8 mouse cellular contexts compared by ENCODE assay signal in the genomic region with DNA sequence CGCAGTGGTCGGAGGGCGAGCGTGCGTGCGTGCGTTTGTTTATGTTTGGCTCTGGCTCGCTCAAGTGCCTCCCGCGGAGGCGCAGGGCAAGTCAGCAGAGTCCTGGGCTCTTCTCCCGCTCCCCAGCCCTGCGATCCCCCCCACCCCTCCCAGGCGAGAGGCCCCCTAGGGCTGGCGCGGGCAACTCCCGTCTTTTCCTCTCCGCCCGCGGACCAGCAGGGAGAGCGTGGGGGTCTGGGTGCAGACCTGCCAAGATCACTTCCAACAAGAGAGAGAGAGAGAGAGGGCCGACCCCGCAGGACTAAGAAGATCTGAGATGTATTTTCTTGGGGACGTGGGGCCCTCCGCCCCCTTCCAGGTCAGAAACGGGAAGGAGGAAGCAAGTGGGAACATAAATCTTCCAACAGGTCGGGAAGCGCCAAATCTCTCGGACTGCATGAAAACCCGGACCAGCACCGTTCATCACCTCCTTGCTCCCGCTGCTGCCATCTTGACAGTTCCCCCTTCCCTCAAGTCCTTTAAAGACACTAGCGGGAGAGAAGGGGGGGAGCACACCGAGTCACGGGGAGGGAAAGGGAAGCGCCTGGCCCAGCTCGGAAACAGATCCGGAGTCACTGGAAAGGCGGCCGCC. TPM values are rescaled to one million over a fixed set of nuclear protein-coding genes. Genes with fewer than 3 reads are reported as not detected.
A peak's percentile ranks its signal among the peaks of the same experiment; 100 is the strongest.
DNase-seq lines count a peak whose midpoint lies in the region; ATAC-seq and TF ChIP-seq lines count a peak whose summit lies in the region.

No protein-coding gene starts in this region.

- peak overlapping the region; percentile 90 for H3K4me2 ChIP-seq in kidney, embryonic 14.5 days (replicated peaks; ENCODE audit: low read depth, low read length)
- peak overlapping the region; percentile 82 for H3K4me2 ChIP-seq in hindbrain, embryonic 16.5 days (ENCODE audit: low read length)
- peak overlapping the region; percentile 99 for H3K4me2 ChIP-seq in stomach, postnatal 0 days (replicated peaks; ENCODE audit: low read depth)

- H3K4me1 ChIP-seq in kidney, embryonic 14.5 days (ENCODE audit: control insufficient read depth, insufficient read depth, low read length), result peaks cover 25% of the 10 kb centered on the region
- H3K4me1 ChIP-seq in ES-Bruce4 (ENCODE audit: control insufficient read depth, insufficient read depth, low read length), result no peaks in the 10 kb centered on the region
- H3K4me1 ChIP-seq in hindbrain, embryonic 16.5 days (ENCODE audit: control insufficient read depth, insufficient read depth, low read depth, low read length), result peaks cover 27% of the 10 kb centered on the region
- peaks cover 11% of the 10 kb centered on the region for H3K4me1 ChIP-seq in stomach, postnatal 0 days (replicated peaks; ENCODE audit: control insufficient read depth, insufficient read depth)

- DNase-seq in kidney, adult 11 months, result no peak
- peak; percentile 81 for DNase-seq in embryo, embryonic 10.5 days (ENCODE audit: low spot score)
- DNase-seq in stomach, postnatal 0 days (ENCODE audit: low spot score), result no peak
- DNase-seq in urinary bladder, postnatal 10 days (ENCODE audit: low spot score), result no peak

- no peaks in the 10 kb centered on the region for H3K9me3 ChIP-seq in kidney, embryonic 14.5 days (ENCODE audit: control insufficient read depth, low read length)
- no peaks in the 10 kb centered on the region for H3K9me3 ChIP-seq in ES-Bruce4 (replicated peaks; ENCODE audit: control insufficient read depth, insufficient read depth, low read length, poor library complexity, severe bottlenecking)
- H3K9me3 ChIP-seq in hindbrain, embryonic 16.5 days (ENCODE audit: control insufficient read depth, low read length), result no peaks in the 10 kb centered on the region
- H3K9me3 ChIP-seq in stomach, postnatal 0 days (ENCODE audit: control insufficient read depth, low read length), result no peaks in the 10 kb centered on the region

- H3K9ac ChIP-seq in kidney, embryonic 14.5 days (ENCODE audit: low read depth, low read length), result peak overlapping the region; percentile 85
- H3K9ac ChIP-seq in ES-Bruce4 (ENCODE audit: low read depth, poor library complexity, severe bottlenecking), result peak overlapping the region; percentile 93
- peak overlapping the region; percentile 88 for H3K9ac ChIP-seq in hindbrain, embryonic 16.5 days (ENCODE audit: low read depth, low read length)
- peak overlapping the region; percentile 87 for H3K9ac ChIP-seq in stomach, postnatal 0 days (ENCODE audit: low read length)

- TF ChIP-seq EP300 in ES-Bruce4 (IDR thresholded peaks at IDR 0.05; ENCODE audit: insufficient read depth, low read depth, low read length), result no peak
- TF ChIP-seq EP300 in stomach, postnatal 0 days (optimal IDR thresholded peaks at IDR 0.05), result no peak

- peaks cover 3% of the 10 kb centered on the region; the same call in 1 of the 2 replicates for H3K36me3 ChIP-seq in kidney, embryonic 14.5 days (ENCODE audit: control insufficient read depth, insufficient read depth, low read length)
- H3K36me3 ChIP-seq in ES-Bruce4 (ENCODE audit: control insufficient read depth, insufficient read depth, low read length, poor library complexity, severe bottlenecking), result peaks cover 4% of the 10 kb centered on the region; the same call in 1 of the 2 replicates
- no peaks in the 10 kb centered on the region for H3K36me3 ChIP-seq in hindbrain, embryonic 16.5 days (ENCODE audit: control insufficient read depth, insufficient read depth, low read length)
- H3K36me3 ChIP-seq in stomach, postnatal 0 days (ENCODE audit: control insufficient read depth, insufficient read depth, low read length), result 0 out of 2 replicates have a peak, but pooled peaks cover 3% of the 10 kb centered on the region

- 0% methylated on average over 34 of the region's 40 CpGs for WGBS in kidney, embryonic 14.5 days
- 1% methylated on average over 26 of the region's 40 CpGs for WGBS in hindbrain, embryonic 16.5 days
- under 1% methylated on average over 39 of the region's 40 CpGs for WGBS in stomach, postnatal 0 days

- TF ChIP-seq POLR2A in ES-Bruce4 (IDR thresholded peaks at IDR 0.05; ENCODE audit: insufficient read depth, low read length), result no peak

- TF ChIP-seq CTCF in ES-Bruce4 (IDR thresholded peaks at IDR 0.05; ENCODE audit: low read depth, low read length), result no peak
- peak; percentile 24 for TF ChIP-seq CTCF in stomach, postnatal 0 days (IDR thresholded peaks at IDR 0.05; ENCODE audit: low read depth)

- H3K4me3 ChIP-seq in kidney, embryonic 14.5 days (ENCODE audit: low read length), result peak overlapping the region; percentile 74
- H3K4me3 ChIP-seq in ES-Bruce4 (ENCODE audit: low read depth, low read length), result peak overlapping the region; percentile 79
- peak overlapping the region; percentile 91 for H3K4me3 ChIP-seq in hindbrain, embryonic 16.5 days (ENCODE audit: low read length)
- peak overlapping the region; percentile 81 for H3K4me3 ChIP-seq in stomach, postnatal 0 days (ENCODE audit: low read depth, low read length)

- ATAC-seq in kidney, embryonic 14.5 days (ENCODE audit: low FRiP score, low TSS enrichment), result peak; percentile 1; the same call in 1 of the 2 replicates
- ATAC-seq in hindbrain, embryonic 16.5 days, result peak; percentile 3
- ATAC-seq in megakaryocyte, adult 5-6 weeks (ENCODE audit: poor library complexity, severe bottlenecking), result peak; percentile 1
- ATAC-seq in stomach, postnatal 0 days (ENCODE audit: low FRiP score, low TSS enrichment), result peak; percentile 0; the same call in 1 of the 2 replicates

- peak overlapping the region; percentile 98 for H3K27ac ChIP-seq in kidney, embryonic 14.5 days (ENCODE audit: low read depth, low read length)
- H3K27ac ChIP-seq in ES-Bruce4 (ENCODE audit: insufficient read depth, low read length), result no peak overlapping the region
- peak overlapping the region; percentile 98 for H3K27ac ChIP-seq in hindbrain, embryonic 16.5 days (ENCODE audit: low read depth, low read length)
- peak overlapping the region; percentile 99 for H3K27ac ChIP-seq in stomach, postnatal 0 days (replicated peaks)

- H3K27me3 ChIP-seq in kidney, embryonic 14.5 days (ENCODE audit: control insufficient read depth, insufficient read depth, low read length), result no peaks in the 10 kb centered on the region
- no peaks in the 10 kb centered on the region for H3K27me3 ChIP-seq in ES-Bruce4 (ENCODE audit: control insufficient read depth, insufficient read depth, low read length, poor library complexity, severe bottlenecking)
- H3K27me3 ChIP-seq in hindbrain, embryonic 16.5 days (replicated peaks; ENCODE audit: control insufficient read depth, insufficient read depth, low read length), result no peaks in the 10 kb centered on the region; the same call in 1 of the 2 replicates
- no peaks in the 10 kb centered on the region for H3K27me3 ChIP-seq in stomach, postnatal 0 days (ENCODE audit: control insufficient read depth, insufficient read depth, low read length)

RNA-seq across cellular contexts. Expression of a gene that starts 0.6 kb away (rescaled TPM):
- polyA plus RNA-seq in kidney, embryonic 14.5 days (2014; fragmentation: Nextera tagmentation; extraction: Ambion mirVana), result 8.2 and 10.2 TPM in 2 replicates
- polyA plus RNA-seq in ES-Bruce4 (2011; ENCODE audit: insufficient read depth, insufficient read length, low read depth, missing spikeins), result 42.1 and 44.9 TPM in 2 replicates
- polyA plus RNA-seq in hindbrain, embryonic 16.5 days (2015; fragmentation: Nextera tagmentation; extraction: Ambion mirVana), result 4.3 and 4.4 TPM in 2 replicates
- 25.3 and 25.7 TPM in 2 replicates for total RNA-seq in megakaryocyte, adult 5-6 weeks (2015)
- 24.9 and 27.4 TPM in 2 replicates for total RNA-seq in megakaryocyte, adult 5-6 weeks (2017)
- polyA plus RNA-seq in stomach, postnatal 0 days (2015; fragmentation: Nextera tagmentation; extraction: Ambion mirVana), result 7.6 and 8.0 TPM in 2 replicates
